In the genomic region with DNA sequence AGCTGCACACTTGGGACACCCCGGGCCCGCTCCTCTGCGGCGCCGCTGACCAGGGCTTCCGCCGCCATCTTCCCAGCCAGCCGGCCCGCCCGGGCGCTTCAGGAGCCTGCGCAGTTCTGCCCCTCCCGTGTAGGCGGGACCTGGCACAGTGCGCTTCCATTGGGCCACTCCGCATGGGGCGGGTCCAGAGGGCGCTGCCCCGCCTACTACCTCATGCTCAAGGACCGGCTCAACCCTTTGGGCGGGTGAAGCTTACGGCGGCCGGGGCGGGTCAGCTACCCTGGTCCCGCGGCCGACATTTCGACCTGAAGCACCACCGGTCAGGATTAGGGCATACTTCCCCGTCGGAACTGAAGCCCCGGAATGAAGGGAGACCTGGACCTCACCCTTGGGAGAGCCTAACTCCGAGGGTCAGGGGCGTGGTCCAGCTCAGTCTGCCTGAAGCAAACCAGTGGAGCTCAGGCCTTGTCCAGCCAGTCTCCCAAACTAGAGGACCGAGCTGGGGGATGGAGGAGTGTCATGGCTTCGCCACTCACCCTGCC, we compare ENCODE assay signal across 8 mouse cellular contexts. TPM values are rescaled to one million over a fixed set of nuclear protein-coding genes. Genes with fewer than 3 reads are reported as not detected.
DNase-seq lines count a peak whose midpoint lies in the region; ATAC-seq and TF ChIP-seq lines count a peak whose summit lies in the region.

A gene (minus strand): TSS at position 122 of the 542 bp plus-strand sequence.

- peak; percentile 93 for TF ChIP-seq POLR2A in olfactory bulb, adult 2 months (IDR thresholded peaks at IDR 0.05; ENCODE audit: insufficient read depth, low read depth, low read length)
- TF ChIP-seq POLR2A in thymus, adult 2 months (IDR thresholded peaks at IDR 0.05; ENCODE audit: control insufficient read depth, extremely low read depth, insufficient read depth, low read length, poor library complexity) = peak; percentile 89

- peaks cover 48% of the 10 kb centered on the region for H3K4me1 ChIP-seq in G1E (ENCODE audit: insufficient read depth, low read depth, low read length)
- H3K4me1 ChIP-seq in forebrain, embryonic 16.5 days (replicated peaks; ENCODE audit: control insufficient read depth, insufficient read depth, low read length) = peaks cover 36% of the 10 kb centered on the region
- H3K4me1 ChIP-seq in lung, embryonic 14.5 days (ENCODE audit: insufficient read depth) = peaks cover 12% of the 10 kb centered on the region; the same call in 1 of the 2 replicates
- peaks cover 34% of the 10 kb centered on the region for H3K4me1 ChIP-seq in olfactory bulb, adult 2 months (ENCODE audit: control insufficient read depth, insufficient read depth, low read length)
- H3K4me1 ChIP-seq in thymus, adult 2 months (replicated peaks; ENCODE audit: control insufficient read depth, insufficient read depth, low read length) = peaks cover 37% of the 10 kb centered on the region

- peak; percentile 99 for ATAC-seq in G1E (ENCODE audit: extremely low read depth, insufficient number of reproducible peaks, low FRiP score, poor library complexity, severe bottlenecking)
- ATAC-seq in forebrain, embryonic 16.5 days = peak; percentile 100
- peak; percentile 100 for ATAC-seq in lung, embryonic 14.5 days (ENCODE audit: insufficient read depth)

- H3K27ac ChIP-seq in forebrain, embryonic 16.5 days (ENCODE audit: low read length) = peak within 1 kb of the TSS; percentile 42; the same call in 1 of the 2 replicates
- H3K27ac ChIP-seq in layer of hippocampus, adult 2 months = peak within 1 kb of the TSS; percentile 93
- H3K27ac ChIP-seq in lung, embryonic 14.5 days (ENCODE audit: low read depth) = peak within 1 kb of the TSS; percentile 50; the same call in 1 of the 2 replicates
- H3K27ac ChIP-seq in olfactory bulb, adult 2 months (ENCODE audit: insufficient read depth, low read depth, low read length) = no peak within 1 kb of the TSS
- no peak within 1 kb of the TSS for H3K27ac ChIP-seq in thymus, adult 2 months (ENCODE audit: control insufficient read depth, insufficient read depth, low read length)

- TF ChIP-seq CTCF in G1E (IDR thresholded peaks at IDR 0.05; ENCODE audit: low read depth, low read length) = no peak
- no peak for TF ChIP-seq CTCF in layer of hippocampus, adult 2 months (conservative IDR thresholded peaks at IDR 0.05)
- no peak for TF ChIP-seq CTCF in lung, embryonic 14.5 days (IDR thresholded peaks at IDR 0.05; ENCODE audit: low read depth)
- TF ChIP-seq CTCF in olfactory bulb, adult 2 months (IDR thresholded peaks at IDR 0.05; ENCODE audit: insufficient read depth, low read depth, low read length) = no peak
- no peak for TF ChIP-seq CTCF in thymus, adult 2 months (IDR thresholded peaks at IDR 0.05; ENCODE audit: borderline replicate concordance, control insufficient read depth, extremely low read depth, insufficient read depth, low read length, poor library complexity)

- H3K9me3 ChIP-seq in G1E (replicated peaks) = no peaks in the 10 kb centered on the region
- H3K9me3 ChIP-seq in forebrain, embryonic 16.5 days (ENCODE audit: control insufficient read depth, low read length) = no peaks in the 10 kb centered on the region
- H3K9me3 ChIP-seq in lung, embryonic 14.5 days (ENCODE audit: low read depth, low read length) = no peaks in the 10 kb centered on the region

- H3K27me3 ChIP-seq in G1E (ENCODE audit: insufficient read depth, low read length) = no peaks in the 10 kb centered on the region; the same call in none of the 2 replicates
- H3K27me3 ChIP-seq in forebrain, embryonic 16.5 days (replicated peaks; ENCODE audit: control insufficient read depth, insufficient read depth, low read length) = no peaks in the 10 kb centered on the region
- no peaks in the 10 kb centered on the region for H3K27me3 ChIP-seq in lung, embryonic 14.5 days (ENCODE audit: insufficient read depth, low read length)
- H3K27me3 ChIP-seq in thymus, adult 2 months (ENCODE audit: control insufficient read depth, insufficient read depth, low read length) = no peaks in the 10 kb centered on the region

- intact Hi-C loops in heart, postnatal 36 days (cut with DNase I) = loop anchor here (2.0 kb wide), 1 partner anchor 40 kb away; a partner anchor contains a TSS

- H3K9ac ChIP-seq in forebrain, embryonic 16.5 days (replicated peaks; ENCODE audit: low read depth, low read length) = peak within 1 kb of the TSS; percentile 91
- H3K9ac ChIP-seq in lung, embryonic 14.5 days = peak within 1 kb of the TSS; percentile 86

- peak within 1 kb of the TSS; percentile 69 for H3K4me2 ChIP-seq in forebrain, embryonic 16.5 days (ENCODE audit: low read length)
- peak within 1 kb of the TSS; percentile 88 for H3K4me2 ChIP-seq in lung, embryonic 14.5 days

- peak within 1 kb of the TSS; percentile 96 for H3K4me3 ChIP-seq in G1E (ENCODE audit: low read depth, low read length)
- peak within 1 kb of the TSS; percentile 89 for H3K4me3 ChIP-seq in forebrain, embryonic 16.5 days (replicated peaks; ENCODE audit: low read length)
- H3K4me3 ChIP-seq in layer of hippocampus, adult 2 months = peak within 1 kb of the TSS; percentile 95
- H3K4me3 ChIP-seq in lung, embryonic 14.5 days (ENCODE audit: low read depth, low read length) = peak within 1 kb of the TSS; percentile 95
- H3K4me3 ChIP-seq in olfactory bulb, adult 2 months (ENCODE audit: insufficient read depth, low read depth, low read length) = peak within 1 kb of the TSS; percentile 86
- H3K4me3 ChIP-seq in thymus, adult 2 months (ENCODE audit: control insufficient read depth, insufficient read depth, low read length) = peak within 1 kb of the TSS; percentile 91

- DNase-seq in G1E (ENCODE audit: low spot score) = peak; percentile 96
- peak; percentile 99 for DNase-seq in cerebellum, adult 18-20 months
- peak; percentile 98 for DNase-seq in heart, postnatal 36 days
- peak; percentile 97 to 98 for DNase-seq in layer of hippocampus, adult 2 months (ENCODE audit: low spot score in 2 of 2)
- peak; percentile 99 for DNase-seq in lung, embryonic 14.5 days
- DNase-seq in thymus, adult 2 months = peak; percentile 98

- peaks cover 32% of the 10 kb centered on the region for H3K36me3 ChIP-seq in G1E (replicated peaks)
- no peaks in the 10 kb centered on the region for H3K36me3 ChIP-seq in forebrain, embryonic 16.5 days (ENCODE audit: control insufficient read depth, insufficient read depth)
- no peaks in the 10 kb centered on the region for H3K36me3 ChIP-seq in lung, embryonic 14.5 days (ENCODE audit: insufficient read depth)
- no peaks in the 10 kb centered on the region for H3K36me3 ChIP-seq in thymus, adult 2 months (ENCODE audit: control insufficient read depth, insufficient read depth, low read length)

- WGBS in forebrain, embryonic 16.5 days = under 1% methylated on average over 37 of the region's 37 CpGs
- WGBS in lung, embryonic 14.5 days = under 1% methylated on average over 36 of the region's 37 CpGs
- WGBS in olfactory bulb, adult 2 months = under 1% methylated on average over 37 of the region's 37 CpGs
- WGBS in thymus, adult 2 months = 2% methylated on average over 37 of the region's 37 CpGs

RNA-seq across cellular contexts. Expression of the gene that starts here (rescaled TPM):
- total RNA-seq in G1E (2014; fragmentation: Nextera tagmentation) = 100 and 128 TPM in 2 replicates
- total RNA-seq in G1E (2017) = 40.5 and 42.5 TPM in 2 replicates
- 104 and 145 TPM in 2 replicates for polyA plus RNA-seq in G1E (2012)
- 81.8 and 97.2 TPM in 2 replicates for polyA plus RNA-seq in forebrain, embryonic 16.5 days (2015; fragmentation: Nextera tagmentation; extraction: Ambion mirVana)
- 10 to 100 TPM; 65.7 to 75.5 TPM for total RNA-seq in heart, postnatal 36 days (2021)
- 100 to 1,000 TPM; 356 to 361 TPM for total RNA-seq in layer of hippocampus, adult 2 months (2021)
- 56.5 and 71.3 TPM in 2 replicates for polyA plus RNA-seq in lung, embryonic 14.5 days (2014; fragmentation: Nextera tagmentation; extraction: Ambion mirVana)
- polyA plus RNA-seq in olfactory bulb, adult 2 months (2012; ENCODE audit: insufficient read depth, insufficient read length, low replicate concordance, missing spikeins) = 913 TPM in 1 of 2 replicates, not detected in the other
- polyA plus RNA-seq in thymus, adult 2 months (2012; rRNA removed) = 899 TPM in 2 replicates

Comparison
In these comparisons a context has a peak if more than half of its experiments do, and no peak if none do; other contexts are left out.
1. H3K27ac ChIP-seq: peak in forebrain, embryonic 16.5 days (single experiment), layer of hippocampus, adult 2 months (single experiment) and lung, embryonic 14.5 days (single experiment); none in olfactory bulb, adult 2 months (single experiment) and thymus, adult 2 months (single experiment).
2. Peak in every context shown above with its lines, with median percentiles within 50 percentile points of each other: ATAC-seq, DNase-seq and H3K4me3 ChIP-seq.